Mouse (Mus musculus) forebrain, embryonic 13.5 days (tissue): ENCODE data around the gene Ccdc144b. TPM values are rescaled to one million over a fixed set of nuclear protein-coding genes. Genes with fewer than 3 reads are reported as not detected.
A peak's percentile ranks its signal among the peaks of the same experiment; 100 is the strongest.

Source experiments
- ATAC-seq: fragments of 200-750 bp; cut with Nextera tagmentation; 2 replicates; pipeline ENCODE4 v1.8.0; 2017
- H3K27ac ChIP-seq: fragments of 300-500 bp; sonication (generic); 2 replicates; pipeline ENCODE4 v1.5.1; 2015; ENCODE audit warnings: inconsistent platforms, mild to moderate bottlenecking, moderate library complexity
- H3K27me3 ChIP-seq: fragments of 300-500 bp; sonication (generic); 2 replicates; pipeline ENCODE4 v1.6.1; 2015; ENCODE audit warnings: mild to moderate bottlenecking, inconsistent platforms
- H3K36me3 ChIP-seq: fragments of 300-500 bp; sonication (generic); 2 replicates; pipeline ENCODE4 v1.6.1; 2015; ENCODE audit warnings: mild to moderate bottlenecking, inconsistent platforms; ENCODE audit not compliant: poor library complexity, severe bottlenecking
- H3K4me1 ChIP-seq: fragments of 300-500 bp; sonication (generic); 2 replicates; pipeline ENCODE4 v1.6.1; 2015; ENCODE audit warnings: inconsistent platforms
- H3K4me2 ChIP-seq: fragments of 300-500 bp; sonication (generic); 2 replicates; pipeline ENCODE4 v1.6.1; 2015; ENCODE audit warnings: inconsistent platforms, mild to moderate bottlenecking, moderate library complexity
- H3K4me3 ChIP-seq: fragments of 300-500 bp; sonication (generic); 2 replicates; pipeline ENCODE4 v1.5.1; 2015; ENCODE audit warnings: mild to moderate bottlenecking, inconsistent platforms
- H3K9ac ChIP-seq: fragments of 300-500 bp; sonication (generic); 2 replicates; pipeline ENCODE4 v1.6.1; 2015; ENCODE audit warnings: mild to moderate bottlenecking, inconsistent platforms
- H3K9me3 ChIP-seq: fragments of 300-500 bp; sonication (generic); replicated peaks from 2 replicates; pipeline ENCODE4 v1.6.1; 2016; ENCODE audit warnings: inconsistent platforms
- WGBS: fragments of 180-500 bp; shearing (Covaris S2); methylation state at CpG from one replicate; pipeline ENCODE4 v1.1.7; 2015; 5-methylcytosine and 5-hydroxymethylcytosine counted together
- polyA plus RNA-seq: library from polyadenylated mRNA; unstranded; fragments of >200 nt; fragmentation: Nextera tagmentation; extraction: Ambion mirVana; gene quantifications from 2 replicates; pipeline ENCODE4 v1.2.1, GENCODE M21; 2015

Ccdc144b gene
- polyA plus RNA-seq, 1 experiment from 2014 or later = not detected

DNA sequence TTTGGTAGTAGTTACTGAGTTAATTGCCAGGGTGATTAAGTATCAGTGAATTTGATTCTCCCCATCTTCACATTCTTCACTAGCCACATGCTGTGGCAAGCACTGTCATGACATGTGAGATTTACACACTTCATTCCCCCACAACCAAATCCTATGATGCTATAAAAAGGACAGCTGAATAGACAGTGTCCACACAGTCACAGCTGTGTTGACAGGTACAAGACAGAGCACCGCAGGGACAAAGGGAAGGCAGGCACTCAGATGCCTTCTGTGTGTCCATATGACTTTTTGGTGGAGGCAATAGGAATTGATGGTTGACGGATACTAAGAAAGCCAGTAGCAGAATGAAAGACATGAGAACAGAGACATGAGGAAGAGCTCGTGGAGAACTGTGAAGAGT is 42.1 kb downstream of the Ccdc144b start:
- WGBS = 82% methylated on average over 3 of the region's 3 CpGs
- Histone ChIP-seq H3K4me2 (no peak overlapping the region), H3K9me3 (no peaks in the 10 kb centered on the region), H3K9ac (no peak overlapping the region), H3K36me3 (no peaks in the 10 kb centered on the region), H3K27me3 (no peaks in the 10 kb centered on the region), H3K4me3 (no peak overlapping the region), H3K4me1 (no peaks in the 10 kb centered on the region), H3K27ac (no peak overlapping the region)
- ATAC-seq = no peak

DNA sequence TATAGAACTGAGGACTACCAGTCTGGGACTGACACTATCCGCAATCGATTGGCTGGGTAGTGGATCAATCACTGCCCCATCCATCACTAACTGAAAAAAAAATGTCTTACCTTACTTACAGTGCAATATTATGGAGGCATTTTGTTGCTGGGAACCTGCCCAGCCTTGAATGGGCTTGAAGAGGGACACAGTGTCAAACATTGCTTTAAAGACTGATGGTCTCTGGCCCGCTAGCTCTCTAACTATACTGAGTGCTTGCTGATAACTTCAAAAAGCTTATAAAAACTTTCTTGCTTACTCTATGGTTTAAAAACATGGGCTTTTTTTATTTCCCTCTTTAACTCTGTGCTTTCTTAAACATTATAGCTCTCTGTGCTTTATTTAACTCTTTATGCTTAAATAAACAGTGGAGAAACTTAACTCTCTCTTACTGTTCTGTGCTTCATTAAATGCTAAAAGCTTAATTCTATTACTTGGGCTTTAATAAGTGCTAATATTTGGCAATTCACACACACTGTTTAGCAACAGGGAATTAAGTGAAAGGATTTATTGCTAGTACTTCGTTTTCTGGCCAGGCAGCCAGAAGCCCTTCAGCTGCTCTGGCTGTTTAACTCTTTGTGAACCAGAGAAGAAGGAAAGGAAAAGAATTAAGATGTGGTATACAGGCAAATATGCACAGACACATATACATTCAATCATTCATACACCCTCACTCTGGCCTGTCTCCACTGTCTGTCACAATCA is 44.8 kb downstream of the Ccdc144b start:
- Histone ChIP-seq H3K9ac (no peak overlapping the region), H3K36me3 (no peaks in the 10 kb centered on the region), H3K27ac (no peak overlapping the region), H3K4me2 (no peak overlapping the region), H3K27me3 (no peaks in the 10 kb centered on the region), H3K9me3 (no peaks in the 10 kb centered on the region), H3K4me3 (no peak overlapping the region), H3K4me1 (no peaks in the 10 kb centered on the region)
- WGBS = 69% methylated on average over 4 of the region's 4 CpGs
- ATAC-seq = no peak

DNA sequence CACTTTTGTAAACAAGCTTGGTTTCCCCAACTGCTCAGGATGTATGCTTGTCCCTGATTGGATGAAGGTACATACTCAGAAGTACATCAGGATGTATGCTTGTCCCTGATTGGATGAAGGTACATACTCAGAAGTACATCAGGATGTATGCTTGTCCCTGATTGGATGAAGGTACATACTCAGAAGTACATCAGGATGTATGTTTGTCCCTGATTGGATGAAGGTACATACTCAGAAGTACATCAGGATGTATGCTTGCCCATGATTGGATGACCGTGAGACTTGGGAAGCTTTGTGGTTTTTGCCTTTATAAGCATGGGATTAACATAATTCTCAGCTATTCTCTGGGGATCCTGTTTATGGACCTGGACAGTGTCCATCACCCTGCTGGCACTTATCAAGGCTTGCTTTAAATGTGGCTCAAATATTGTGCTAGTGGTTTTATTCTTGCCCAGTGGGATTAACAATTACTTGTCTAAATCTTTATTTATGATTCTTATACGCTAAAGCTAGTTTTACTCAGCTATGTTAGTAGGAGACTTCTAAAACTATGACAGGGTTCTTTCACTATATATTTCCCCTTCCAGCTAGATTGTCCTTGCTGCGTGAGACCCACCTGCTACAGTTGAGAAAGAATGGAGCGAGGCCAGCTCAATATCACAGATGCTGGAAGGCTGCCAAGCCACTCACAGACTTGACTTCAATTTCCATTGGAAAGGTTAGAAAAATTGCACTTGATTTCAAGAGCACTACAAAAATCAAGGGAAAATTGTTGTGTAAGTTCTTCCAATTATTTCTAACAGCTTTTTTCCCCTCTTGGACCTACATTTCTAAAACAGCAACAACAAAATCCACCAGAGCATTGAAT is 49.1 kb downstream of the Ccdc144b start:
- no peak overlapping the region for H3K4me2 ChIP-seq
- H3K4me3 ChIP-seq = no peak overlapping the region
- no peak for ATAC-seq
- H3K9ac ChIP-seq = no peak overlapping the region
- H3K36me3 ChIP-seq = no peaks in the 10 kb centered on the region
- 61% methylated on average over 4 of the region's 4 CpGs for WGBS
- H3K27me3 ChIP-seq = no peaks in the 10 kb centered on the region
- peaks cover 7% of the 10 kb centered on the region for H3K4me1 ChIP-seq
- H3K27ac ChIP-seq = no peak overlapping the region
- no peaks in the 10 kb centered on the region for H3K9me3 ChIP-seq

DNA sequence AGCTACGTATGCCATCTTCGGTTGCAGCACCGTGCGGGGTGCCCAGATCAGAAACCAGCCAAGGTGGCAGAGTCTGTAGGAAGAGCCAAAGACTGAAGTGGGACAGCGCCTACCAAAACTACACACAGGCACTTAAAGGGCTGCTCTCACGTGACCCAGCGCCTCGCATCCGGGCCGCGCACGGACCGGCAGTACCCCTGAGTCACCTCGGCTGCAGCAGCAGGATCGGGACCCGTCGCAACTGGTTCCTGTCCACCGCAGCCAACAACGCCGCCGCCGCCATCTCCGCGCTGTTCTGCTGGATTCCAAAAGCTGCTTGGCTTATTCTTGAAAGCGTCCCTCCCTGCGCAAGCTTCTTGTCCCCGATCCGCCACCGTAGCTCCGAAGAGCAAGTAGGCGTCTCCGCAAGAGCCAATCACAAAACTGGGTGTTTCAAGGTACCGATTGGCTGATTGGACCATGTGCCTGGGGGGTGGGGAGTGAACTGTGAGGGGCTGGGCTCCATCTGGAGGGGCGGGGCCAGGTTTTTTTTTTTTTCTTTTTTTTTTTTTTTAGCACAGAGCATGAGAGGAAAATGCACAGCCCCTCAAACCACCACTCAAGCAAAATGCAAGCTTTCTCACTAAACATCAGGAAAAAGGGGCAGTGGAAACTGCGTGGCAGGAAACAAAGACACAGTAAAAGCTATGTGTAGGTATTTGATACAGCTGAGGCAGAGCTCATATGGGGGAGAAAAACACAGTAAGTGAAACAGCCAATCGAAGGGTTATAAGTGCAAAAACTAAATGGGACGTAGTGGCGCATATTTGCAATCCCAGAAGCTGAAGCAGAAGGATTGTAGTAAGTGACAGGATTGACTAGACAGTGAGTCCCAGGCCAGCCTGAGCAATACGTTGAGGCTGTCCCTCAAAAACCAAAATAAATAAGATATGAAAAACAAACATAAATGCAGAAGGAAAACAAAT is 52.8 kb downstream of the Ccdc144b start, which contains the start of gene Mccc1:
Gene Mccc1, minus strand, starts transcription at position 404 of the 965 bp plus-strand sequence.
- peak; percentile 99 for ATAC-seq
- Histone ChIP-seq H3K9ac (peak within 1 kb of the TSS; percentile 78), H3K4me3 (peak within 1 kb of the TSS; percentile 73), H3K27ac (peak within 1 kb of the TSS; percentile 86), H3K27me3 (no peaks in the 10 kb centered on the region), H3K4me2 (peak within 1 kb of the TSS; percentile 73), H3K36me3 (0 out of 2 replicates have a peak, but pooled peaks cover 2% of the 10 kb centered on the region), H3K4me1 (peaks cover 12% of the 10 kb centered on the region), H3K9me3 (no peaks in the 10 kb centered on the region)
- 4% methylated on average over 39 of the region's 39 CpGs for WGBS

DNA sequence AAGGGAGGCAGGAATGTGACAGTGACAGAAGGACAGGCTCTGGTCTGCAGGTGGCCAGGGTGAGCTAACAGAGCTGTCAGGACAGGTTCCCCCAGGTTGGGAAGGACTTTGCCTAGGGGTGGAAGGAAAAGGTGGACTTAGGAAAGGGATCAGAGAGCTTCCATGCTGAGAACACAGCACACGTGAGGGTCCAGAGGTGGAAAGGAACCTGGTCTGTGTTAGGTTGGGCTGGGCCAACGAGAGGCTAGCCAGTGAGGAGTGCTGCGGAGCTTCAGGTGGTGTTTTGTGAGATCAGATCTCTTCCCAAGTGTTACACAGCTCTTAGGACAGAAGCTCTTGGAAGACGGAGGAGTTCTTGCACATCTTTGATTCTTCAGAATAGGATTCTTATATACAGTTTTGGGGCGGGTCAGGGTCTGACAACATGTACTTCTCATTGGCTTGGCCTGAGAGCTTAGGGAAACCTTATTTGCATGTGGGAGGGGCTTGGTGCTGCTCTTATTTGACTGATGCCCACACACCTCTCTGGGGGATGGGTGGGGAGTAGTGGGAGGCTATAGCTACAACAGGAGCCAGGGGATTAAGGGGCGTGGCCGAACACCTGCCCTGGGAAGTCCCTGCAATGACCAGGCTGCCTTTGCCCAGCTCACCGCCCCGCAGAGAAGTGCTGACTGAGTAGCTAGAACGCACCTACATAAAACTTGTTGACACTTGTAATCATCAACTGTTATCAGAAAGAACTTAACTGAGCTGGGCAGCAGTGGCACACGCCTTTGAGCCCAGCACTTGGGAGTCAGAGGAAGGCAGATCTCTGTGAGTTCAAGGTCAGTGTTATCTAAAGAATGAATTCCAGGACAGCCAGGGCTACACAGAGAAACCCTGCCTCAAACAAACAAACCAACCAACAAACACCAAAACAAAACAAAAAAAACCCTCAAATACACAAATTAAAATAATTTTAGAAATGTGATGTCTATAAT is 58.5 kb downstream of the Ccdc144b start:
- no peak overlapping the region for H3K4me2 ChIP-seq
- 53% methylated on average over 11 of the region's 11 CpGs for WGBS
- H3K27ac ChIP-seq = no peak overlapping the region
- peaks cover 30% of the 10 kb centered on the region for H3K36me3 ChIP-seq
- H3K9me3 ChIP-seq = no peaks in the 10 kb centered on the region
- H3K4me3 ChIP-seq = no peak overlapping the region
- no peak overlapping the region for H3K9ac ChIP-seq
- H3K27me3 ChIP-seq = no peaks in the 10 kb centered on the region
- ATAC-seq = no peak
- H3K4me1 ChIP-seq = peaks cover 11% of the 10 kb centered on the region

DNA sequence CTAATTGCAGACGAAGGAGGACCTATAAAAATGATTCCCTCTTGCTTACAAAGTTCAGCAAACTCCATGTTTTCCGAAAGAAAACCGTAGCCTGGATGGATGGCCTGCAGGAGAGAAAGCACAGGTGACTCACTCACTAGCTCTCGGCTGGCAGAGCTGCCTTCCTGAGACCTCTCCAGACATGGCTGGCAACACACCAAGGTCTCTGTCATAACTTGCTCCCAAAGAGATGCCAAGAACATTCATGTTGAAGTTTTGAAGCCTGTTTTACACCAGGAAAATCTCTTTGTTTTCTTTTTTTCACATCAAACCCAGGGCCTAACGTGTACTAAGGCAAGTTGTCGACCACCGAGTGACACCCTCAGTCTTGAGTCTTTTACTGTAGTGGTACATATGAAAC is 62.6 kb downstream of the Ccdc144b start:
- no peaks in the 10 kb centered on the region for H3K9me3 ChIP-seq
- 92% methylated on average over 7 of the region's 7 CpGs for WGBS
- H3K9ac ChIP-seq = no peak overlapping the region
- no peak for ATAC-seq
- no peak overlapping the region for H3K4me2 ChIP-seq
- no peak overlapping the region for H3K27ac ChIP-seq
- peaks cover 67% of the 10 kb centered on the region for H3K36me3 ChIP-seq
- H3K4me3 ChIP-seq = no peak overlapping the region
- no peaks in the 10 kb centered on the region for H3K4me1 ChIP-seq
- H3K27me3 ChIP-seq = no peaks in the 10 kb centered on the region

DNA sequence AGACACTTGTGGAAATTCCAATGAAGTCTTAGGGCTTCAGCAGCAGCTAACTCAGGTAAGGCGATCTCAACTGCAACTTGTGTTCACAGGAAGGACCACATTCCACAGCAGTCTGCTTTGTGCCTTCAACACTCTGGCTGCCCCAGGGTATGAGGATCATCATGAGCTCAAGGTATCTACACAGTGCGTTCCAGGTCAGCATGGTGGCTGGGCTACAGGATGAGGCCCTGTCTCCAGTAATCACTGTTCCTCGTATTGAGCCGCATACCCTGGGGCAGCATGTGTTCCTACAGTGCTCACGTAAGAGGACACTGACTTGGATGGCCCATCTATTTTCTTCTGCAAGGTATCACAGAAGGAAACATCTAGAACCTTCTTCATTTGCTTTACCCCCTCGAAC is 65.3 kb downstream of the Ccdc144b start:
- no peak for ATAC-seq
- Histone ChIP-seq H3K27ac (no peak overlapping the region), H3K4me1 (no peaks in the 10 kb centered on the region), H3K4me2 (no peak overlapping the region), H3K4me3 (no peak overlapping the region), H3K9me3 (no peaks in the 10 kb centered on the region), H3K9ac (no peak overlapping the region), H3K27me3 (no peaks in the 10 kb centered on the region), H3K36me3 (peaks cover 69% of the 10 kb centered on the region)
- WGBS = 95% methylated on average over 6 of the region's 6 CpGs

DNA sequence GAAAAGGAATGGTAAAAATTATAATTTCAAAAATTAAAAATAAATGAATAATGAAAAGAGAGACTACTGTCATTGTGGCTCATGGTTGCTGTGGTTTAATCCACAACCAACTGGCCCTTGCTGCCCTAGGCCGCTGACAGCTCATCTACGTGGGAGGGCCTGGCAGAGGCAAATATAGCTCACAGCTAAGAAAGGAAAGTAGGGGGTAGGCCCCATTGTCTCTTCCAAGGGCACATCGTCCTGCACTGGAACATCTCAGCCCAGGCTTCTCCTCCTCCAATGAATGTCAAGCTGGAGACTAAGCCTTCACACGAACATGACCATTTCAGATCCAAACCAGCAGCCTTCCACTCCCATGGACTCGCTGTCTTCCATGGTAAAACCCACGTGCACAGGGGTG is 67.1 kb downstream of the Ccdc144b start:
- Histone ChIP-seq H3K36me3 (peaks cover 83% of the 10 kb centered on the region), H3K4me2 (no peak overlapping the region), H3K9me3 (no peaks in the 10 kb centered on the region), H3K9ac (no peak overlapping the region), H3K27me3 (no peaks in the 10 kb centered on the region), H3K4me1 (no peaks in the 10 kb centered on the region), H3K4me3 (no peak overlapping the region), H3K27ac (no peak overlapping the region)
- WGBS = 92% methylated on average over 6 of the region's 6 CpGs
- no peak for ATAC-seq

DNA sequence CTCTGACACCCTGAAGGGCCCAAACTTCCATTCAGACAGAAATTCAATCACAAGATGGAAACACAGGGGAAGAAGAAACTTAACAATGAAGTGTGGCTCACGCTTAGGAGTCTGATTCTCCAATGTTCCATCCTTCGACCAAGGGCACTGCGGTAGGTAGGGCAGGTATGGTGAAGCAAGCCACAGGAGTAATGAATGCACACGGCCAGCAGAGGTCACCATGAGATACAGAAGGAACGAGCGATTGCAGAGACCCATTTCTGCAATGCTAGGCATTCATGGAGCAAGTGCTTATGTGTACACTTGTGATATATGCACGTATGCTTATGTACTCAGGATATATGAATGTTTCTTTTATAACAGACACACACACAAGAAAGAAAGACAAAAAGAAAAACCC is 79.8 kb downstream of the Ccdc144b start:
- H3K9ac ChIP-seq = no peak overlapping the region
- H3K4me1 ChIP-seq = no peaks in the 10 kb centered on the region
- H3K9me3 ChIP-seq = no peaks in the 10 kb centered on the region
- H3K4me2 ChIP-seq = no peak overlapping the region
- no peak overlapping the region for H3K4me3 ChIP-seq
- H3K27ac ChIP-seq = no peak overlapping the region
- peak; percentile 45; the same call in 1 of the 2 replicates for ATAC-seq
- WGBS = 66% methylated on average over 7 of the region's 7 CpGs
- peaks cover 60% of the 10 kb centered on the region for H3K36me3 ChIP-seq
- no peaks in the 10 kb centered on the region for H3K27me3 ChIP-seq

DNA sequence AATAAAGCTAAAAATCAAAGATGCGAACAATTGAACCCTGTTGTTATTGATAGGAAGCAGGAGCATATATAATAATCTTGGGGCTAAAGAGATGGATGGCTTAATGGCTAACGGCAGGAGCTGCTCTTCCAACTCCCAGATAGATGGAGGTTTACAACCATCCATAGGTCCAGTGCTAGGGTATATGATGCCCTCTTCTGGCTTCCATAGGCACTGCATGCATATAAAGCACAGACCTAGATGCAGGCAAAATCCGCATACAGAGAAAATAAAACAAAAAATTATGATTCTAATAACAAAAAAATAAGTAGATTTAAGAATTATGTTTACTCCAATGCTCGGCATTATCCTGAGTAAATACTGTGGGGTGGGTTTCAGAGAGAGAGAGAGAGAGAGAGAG is 80.4 kb downstream of the Ccdc144b start:
- H3K4me2 ChIP-seq = no peak overlapping the region
- no peak overlapping the region for H3K4me3 ChIP-seq
- no peak overlapping the region for H3K27ac ChIP-seq
- no peaks in the 10 kb centered on the region for H3K9me3 ChIP-seq
- H3K27me3 ChIP-seq = no peaks in the 10 kb centered on the region
- peaks cover 56% of the 10 kb centered on the region for H3K36me3 ChIP-seq
- H3K9ac ChIP-seq = no peak overlapping the region
- WGBS = 84% methylated on average over 4 of the region's 4 CpGs
- no peaks in the 10 kb centered on the region for H3K4me1 ChIP-seq
- ATAC-seq = peak; percentile 73

DNA sequence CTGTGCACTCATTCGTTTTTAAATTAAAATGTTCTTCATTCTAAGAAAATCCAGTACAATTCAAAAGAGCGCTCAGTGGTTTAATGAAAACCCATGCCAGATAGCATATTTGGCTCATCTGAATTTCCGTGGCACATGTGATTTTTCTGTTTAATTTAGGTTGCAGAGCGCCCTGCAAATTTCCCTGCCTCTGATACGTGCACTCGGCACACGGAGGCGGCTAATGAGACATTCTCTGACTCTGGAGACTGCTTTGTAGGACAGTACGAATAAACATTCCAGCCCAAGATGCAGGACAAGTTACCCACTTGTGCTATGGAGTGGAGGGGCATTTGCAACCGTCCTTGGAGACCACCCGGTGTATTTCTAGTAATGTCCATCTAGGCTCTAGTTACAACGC is 82.2 kb downstream of the Ccdc144b start:
- H3K36me3 ChIP-seq = peaks cover 56% of the 10 kb centered on the region
- 94% methylated on average over 12 of the region's 12 CpGs for WGBS
- no peak overlapping the region for H3K4me2 ChIP-seq
- H3K27me3 ChIP-seq = no peaks in the 10 kb centered on the region
- no peaks in the 10 kb centered on the region for H3K9me3 ChIP-seq
- no peak for ATAC-seq
- no peak overlapping the region for H3K4me3 ChIP-seq
- H3K9ac ChIP-seq = no peak overlapping the region
- no peak overlapping the region for H3K27ac ChIP-seq
- H3K4me1 ChIP-seq = no peaks in the 10 kb centered on the region
